Mouse (Mus musculus) c-Kit-negative CD71-positive TER-119-positive erythroid progenitor cells, embryonic 14.5 days (primary cell): ENCODE measurements around the gene Prdx3.

Experiments used
- DNase-seq: peaks from one replicate; pipeline ENCODE4 v3.0.0-alpha.2; 2013; ENCODE audit warnings: low read depth, low spot score

Prdx3 gene

DNA sequence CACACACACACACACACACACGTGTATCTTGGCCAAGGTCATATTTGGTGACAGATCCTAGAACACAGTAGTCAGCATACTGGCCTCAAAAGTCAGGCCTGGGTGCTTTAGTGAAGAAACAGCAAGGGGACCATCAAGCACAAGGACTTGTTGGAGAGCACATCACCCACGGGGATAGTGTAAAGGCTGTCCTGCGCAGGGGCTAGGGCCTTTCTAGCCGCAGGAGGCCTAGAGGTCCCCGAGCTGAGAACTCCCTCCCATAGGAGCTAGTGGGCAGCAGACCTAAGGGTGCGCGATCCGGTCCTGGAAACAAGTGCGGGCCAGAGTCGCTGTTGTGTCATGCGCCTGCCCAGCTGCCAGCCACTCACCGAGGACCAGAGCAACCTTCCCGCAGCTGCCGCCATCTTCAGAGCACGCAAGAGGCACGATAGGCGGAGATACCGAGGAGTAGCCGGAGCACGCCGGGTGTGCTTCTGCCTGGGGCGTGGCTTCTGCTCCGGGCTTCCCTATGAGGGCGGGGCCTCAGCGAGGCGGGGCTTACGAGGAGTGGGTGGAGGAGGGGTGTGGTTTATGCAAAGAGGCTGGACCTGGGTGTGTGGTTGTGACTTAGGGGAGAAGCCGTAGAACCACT, at the start of gene Prdx3:
TSS of gene Prdx3 (minus strand) at position 493 of the 631 bp plus-strand sequence.
- DNase-seq, result peak; percentile 97

DNA sequence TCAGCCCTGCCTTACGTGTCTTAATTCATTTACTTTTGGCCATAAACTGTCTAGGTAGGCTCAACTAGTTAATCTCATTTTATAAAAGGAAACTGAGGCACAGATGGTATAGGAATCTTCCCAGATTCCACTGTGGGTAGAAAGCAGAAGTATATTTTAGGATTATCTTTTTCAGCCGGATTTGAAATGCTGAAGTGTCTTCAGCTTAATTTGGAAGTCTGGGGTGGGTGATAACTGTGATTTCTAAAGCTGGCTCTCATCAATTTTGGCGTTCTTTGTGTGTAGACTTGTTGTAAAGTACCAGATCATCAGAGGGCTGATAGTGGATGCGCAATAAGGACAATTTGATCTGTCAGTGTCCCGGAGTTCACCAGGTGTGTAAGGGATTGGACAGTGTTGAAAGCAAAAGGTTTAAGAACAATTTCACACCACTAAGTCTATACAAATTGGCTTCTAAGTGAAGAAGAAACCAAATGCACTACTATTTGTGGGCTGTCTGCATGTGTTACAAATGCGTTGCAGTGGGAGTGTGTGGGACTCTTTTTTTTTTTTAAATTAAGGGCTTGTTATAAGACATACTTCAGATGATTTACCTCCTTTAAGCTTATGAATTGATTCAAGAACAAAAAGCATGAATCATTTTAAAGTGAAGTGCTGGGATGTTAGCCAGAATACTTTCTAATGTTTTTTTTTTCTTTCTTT, 42.7 kb upstream of the Prdx3 start:
- DNase-seq, result no peak

DNA sequence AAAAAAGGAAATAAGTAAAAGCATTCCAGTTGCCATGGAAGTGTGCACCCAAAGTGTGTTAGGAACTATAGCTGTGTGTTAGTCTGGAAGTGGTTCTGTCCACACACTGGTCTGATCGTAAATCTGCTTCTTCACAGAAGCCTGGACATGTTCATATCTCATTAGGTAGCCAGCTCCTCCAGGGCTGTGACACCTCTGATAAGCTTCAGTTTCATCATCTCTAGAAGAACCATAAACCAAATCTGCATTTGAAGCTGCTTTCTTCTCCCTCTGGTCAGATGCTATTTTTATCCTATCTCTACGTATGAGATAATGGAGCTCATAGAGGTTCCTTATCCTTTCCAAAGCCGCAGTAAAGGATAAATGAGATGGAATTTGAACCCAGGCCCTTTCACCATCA, 41.5 kb upstream of the Prdx3 start:
- no peak for DNase-seq

DNA sequence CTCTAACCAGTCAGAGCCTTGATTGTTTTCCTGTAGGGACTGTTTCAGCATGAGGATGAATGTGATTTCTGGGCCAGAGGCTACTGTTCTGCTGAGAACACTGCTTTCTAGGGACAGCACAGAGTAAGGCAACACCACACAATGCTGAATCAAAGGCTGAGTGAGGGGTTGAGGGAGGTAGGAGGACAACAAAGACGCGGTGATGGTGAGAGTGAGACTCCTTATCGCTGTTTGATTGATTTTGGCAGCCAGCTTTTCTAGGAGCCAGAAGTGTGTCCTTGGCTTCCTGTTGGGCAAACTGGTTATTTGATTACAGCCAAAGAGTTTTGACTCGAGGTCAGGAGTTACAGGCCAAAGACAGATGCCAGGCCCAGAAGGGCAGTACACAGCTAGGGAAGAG, 40.9 kb upstream of the Prdx3 start:
- DNase-seq, result no peak

DNA sequence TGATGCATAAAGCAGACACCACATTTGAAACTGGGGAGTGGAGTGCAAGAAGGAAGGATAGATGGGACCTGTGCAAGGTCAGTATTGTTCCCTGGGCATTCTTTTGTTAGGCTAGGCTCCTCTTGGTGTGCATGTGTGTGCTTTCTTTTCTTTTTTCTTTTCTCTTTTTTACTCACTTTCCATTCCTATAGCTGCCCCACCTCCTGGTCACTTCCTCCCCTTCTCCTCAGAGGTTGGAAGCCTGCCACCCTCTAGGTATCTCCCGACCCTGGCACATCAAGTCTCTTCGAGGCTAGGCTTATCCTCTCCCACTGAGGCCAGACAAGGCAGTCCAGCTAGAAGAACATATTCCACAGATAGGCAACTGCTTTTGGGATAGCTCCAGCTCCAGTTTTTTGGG, 37.3 kb upstream of the Prdx3 start:
- no peak for DNase-seq

DNA sequence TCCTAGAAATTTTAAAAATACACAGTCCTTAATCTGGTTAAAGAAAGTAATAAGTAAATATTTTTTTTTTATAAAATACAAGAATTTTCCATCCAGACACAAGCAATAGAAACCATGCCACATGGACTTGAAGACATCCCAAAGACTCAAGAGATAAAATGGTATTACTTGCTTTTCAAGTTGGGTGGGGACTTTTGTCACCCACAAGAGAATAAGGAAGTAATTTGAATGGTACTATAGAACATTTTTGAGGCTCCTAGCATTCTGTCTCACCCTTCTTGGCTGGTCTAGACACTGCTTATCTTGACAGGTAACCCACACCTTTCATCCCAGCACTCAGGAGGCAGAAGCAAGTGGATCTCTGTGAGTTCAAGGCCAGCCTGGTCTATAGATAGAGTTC, 35.9 kb upstream of the Prdx3 start:
- no peak for DNase-seq

DNA sequence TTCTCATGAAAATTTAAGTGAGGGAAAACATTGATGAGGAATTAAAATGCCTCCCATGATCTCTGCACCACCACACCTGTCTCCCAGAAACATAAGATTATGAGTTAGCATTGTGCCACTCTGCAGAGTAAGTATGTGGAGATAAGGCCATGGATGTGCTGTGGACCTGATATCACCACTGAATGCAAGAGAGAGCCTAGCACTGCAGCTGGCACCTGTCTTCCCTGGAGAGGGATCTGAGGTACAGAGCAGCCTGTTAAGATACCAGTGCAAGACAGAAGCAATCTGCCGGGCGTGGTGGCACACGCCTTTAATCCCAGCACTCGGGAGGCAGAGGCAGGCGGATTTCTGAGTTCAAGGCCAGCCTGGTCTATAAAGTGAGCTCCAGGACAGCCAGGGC, 31.1 kb upstream of the Prdx3 start:
- DNase-seq, result no peak

DNA sequence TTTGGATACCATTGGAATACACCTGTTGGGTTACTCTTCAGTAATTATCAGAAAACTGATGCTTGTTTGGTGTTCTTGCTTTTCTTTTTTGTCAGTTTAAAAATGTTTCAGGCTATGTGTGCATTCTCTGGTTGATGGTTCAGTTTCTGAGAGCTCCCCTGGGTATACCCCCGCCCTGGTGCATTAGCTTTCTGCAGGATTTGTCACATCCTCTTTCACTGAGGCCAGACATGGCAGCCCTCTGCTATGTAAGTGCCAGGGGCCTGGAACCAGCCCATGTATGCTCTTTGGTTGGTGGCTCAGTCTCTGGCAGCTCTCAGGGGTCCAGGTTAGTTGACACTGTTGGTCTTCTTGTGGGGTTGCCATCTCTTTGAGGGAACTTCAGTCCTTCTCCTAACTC, 29.6 kb upstream of the Prdx3 start:
- no peak for DNase-seq

DNA sequence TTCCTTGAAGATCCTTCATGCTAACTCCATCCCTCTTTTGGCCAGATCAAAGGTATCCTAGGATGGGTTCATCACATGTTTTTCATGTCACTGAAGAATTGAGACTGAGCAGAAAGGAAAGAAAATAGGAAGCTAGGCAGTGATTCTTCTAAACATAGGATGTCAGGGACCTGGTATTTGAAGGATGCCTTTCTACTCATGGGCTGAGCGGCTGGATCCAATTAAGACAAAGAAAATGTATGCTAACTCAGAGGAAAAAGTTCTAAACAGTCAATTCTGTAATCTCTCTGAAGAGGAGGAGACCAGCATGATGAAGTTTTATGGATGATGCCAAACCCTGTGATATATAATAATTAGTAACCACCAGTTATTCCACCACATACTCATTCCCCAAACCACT, 28.8 kb upstream of the Prdx3 start:
- no peak for DNase-seq

DNA sequence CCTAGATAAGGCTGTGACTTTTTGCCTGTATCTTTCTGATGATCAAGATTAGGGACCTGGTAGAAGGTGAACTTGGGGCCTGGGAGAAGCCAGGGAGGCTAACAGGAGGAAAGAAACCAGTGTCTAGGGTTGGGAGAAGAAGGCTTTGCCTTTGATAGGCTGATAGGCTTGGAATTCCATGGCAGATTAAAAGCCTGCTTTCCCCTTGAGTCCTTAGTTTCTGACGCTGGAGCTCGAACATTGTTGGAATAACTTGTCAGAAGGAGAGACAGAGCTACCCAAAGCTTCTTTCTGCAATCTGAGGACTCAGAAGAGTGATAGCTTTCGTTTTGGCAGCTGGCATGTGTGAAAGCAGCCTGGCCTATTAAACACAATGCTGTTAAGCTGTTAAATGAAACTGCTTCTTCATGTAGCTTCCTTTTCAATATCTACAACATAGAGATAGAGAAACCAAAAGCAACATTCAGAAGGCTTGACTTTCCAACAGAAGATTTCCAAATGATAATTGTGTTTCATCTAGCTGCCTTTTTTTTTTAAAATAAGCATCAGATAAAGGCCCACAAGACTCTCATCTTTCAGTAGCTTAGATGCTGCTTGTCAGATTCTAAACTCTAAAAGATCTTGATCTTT, 21.0 kb upstream of the Prdx3 start:
- DNase-seq, result no peak

DNA sequence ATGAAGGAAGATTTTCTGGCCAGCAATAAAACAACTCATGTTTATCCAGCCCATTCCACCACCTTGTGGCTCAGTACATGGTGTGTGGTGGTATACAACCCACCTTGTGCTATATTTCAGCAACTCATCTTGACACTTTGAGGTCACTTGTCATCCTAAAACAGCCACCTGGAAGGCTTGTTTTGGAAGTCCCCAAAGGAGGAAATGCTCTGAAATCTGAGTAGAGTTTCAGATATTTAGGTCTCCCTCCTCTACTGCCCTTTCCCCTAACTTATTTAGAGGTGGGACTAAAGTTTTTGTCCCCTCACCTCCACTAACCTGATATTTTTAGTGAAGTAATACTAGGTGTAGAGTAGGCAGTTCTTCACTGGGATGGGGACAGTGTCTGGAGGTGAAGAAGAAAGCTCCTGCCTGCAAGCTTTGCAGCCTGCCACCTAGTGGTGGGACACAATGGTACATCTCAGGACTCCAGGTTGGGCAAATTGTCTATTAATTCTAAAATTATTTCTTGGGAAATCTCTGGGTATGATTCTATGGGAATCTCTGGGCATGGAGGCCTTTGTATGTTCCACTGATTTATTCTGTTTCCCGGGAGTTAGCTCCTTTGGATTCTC, 17.7 kb upstream of the Prdx3 start:
- DNase-seq, result peak; percentile 66

DNA sequence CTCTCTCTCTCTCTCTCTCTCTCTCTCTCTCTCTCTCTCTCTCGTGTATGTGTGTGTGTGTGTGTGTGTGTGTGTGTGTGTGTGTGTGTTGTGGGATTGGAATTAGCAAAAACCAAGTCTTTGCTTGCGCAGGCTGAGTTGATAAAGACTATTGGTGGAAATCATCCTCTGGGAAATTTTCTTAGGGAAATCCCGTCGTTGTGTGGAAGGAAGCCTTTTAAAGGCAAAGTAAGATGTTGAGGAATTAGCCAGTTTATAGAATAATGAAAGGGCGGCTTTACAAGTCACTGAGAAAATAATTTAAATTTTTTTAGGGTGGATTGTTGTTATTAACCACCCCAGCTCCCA, 16.7 kb upstream of the Prdx3 start:
- DNase-seq, result no peak

DNA sequence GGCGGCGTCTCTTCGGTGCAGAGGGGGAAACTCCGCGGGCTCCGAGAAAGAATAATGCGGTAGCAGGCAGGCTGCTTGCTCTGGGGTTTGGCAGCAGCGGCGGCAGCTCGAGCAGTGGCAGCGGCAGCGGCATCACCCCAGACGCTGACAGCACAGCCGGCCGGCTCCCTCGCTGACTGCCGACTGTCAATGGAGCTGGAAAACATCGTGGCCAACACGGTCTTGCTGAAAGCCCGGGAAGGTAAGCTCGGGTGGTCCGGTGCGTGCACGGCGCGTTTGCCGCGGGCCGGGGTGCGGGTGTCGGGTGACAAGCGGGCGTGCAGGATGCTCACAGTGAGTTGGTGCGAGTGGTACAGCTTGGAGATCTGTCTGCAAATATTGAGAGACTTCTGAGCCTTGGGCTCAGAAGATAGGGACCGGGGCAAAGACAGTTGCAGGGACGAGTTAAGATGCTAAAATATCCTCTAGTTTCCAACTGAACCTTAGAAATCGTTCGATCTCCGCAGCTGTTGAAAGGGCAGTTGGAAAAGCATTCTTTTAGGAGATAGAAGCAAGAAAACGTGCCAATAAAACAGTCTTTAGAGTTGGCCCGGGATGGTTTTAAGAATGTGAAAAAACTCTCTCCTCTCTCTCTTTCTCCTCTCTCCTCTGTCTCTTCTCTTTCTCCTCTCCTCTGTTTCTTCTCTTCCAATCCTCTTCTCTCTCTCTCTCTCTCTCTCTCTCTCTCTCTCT, 16.2 kb upstream of the Prdx3 start:
- DNase-seq, result no peak

DNA sequence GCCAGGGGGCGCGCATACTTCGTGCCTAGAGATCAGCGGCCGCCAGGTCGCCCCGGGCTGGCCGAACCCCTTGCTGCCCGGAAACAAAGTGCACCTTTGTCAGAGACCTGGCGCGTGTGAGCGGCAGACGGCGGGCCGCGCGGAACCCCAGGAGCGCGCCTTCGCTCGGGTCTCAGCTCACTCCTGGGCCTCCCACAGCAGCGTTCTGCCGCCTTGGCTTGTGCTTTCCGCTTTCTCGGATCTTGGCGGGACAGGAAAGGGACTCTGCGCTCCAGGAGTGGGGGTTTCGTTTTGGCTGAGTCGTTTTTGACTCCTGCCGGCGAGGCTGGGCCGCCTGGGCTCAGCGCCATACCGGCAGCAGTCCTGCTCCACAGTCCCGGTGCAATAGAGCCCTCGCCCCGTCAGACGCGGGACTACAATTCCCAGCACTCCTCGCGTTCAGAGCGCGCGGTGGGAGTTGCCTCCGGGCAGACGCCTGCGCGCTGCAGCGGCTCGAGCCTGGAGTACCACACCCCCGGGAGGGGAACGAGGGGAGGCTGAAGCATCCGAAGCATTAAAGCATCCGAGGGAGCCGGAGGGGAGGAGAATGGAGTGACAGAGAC, 15.5 kb upstream of the Prdx3 start, which contains the start of gene Grk5:
TSS of gene Grk5 (plus strand) at position 36 of the 602 bp plus-strand sequence.
- DNase-seq, result peak; percentile 89

DNA sequence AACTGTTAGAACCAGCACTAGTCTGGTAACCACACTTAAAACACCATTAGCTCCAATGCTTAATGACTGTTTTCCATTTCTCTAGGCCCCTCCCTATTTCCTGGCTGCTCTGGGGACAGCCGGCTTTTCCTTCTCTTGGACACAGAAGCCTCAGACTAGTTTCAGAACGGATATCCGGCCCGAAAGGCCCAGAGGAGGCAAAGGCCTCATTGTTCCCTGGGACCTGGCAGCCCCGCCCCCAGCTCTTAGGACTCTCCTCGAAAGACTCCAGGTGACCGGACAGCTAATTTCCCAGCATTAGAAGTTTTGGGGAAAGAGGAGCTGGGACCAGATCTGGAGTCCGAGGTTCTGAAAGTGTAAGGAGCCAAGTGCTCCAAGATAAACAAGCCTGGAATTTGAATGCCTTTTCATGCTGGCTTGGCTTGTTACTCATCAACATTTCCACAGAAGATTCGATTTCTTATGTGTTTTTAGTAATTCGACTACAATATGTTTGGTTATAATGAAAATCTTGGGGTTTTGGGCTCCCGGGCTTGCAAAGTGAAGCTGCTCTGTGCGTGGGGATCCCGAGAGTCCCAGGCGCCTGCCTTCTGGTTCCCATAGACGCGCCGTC, 14.9 kb upstream of the Prdx3 start:
- DNase-seq, result peak; percentile 35

DNA sequence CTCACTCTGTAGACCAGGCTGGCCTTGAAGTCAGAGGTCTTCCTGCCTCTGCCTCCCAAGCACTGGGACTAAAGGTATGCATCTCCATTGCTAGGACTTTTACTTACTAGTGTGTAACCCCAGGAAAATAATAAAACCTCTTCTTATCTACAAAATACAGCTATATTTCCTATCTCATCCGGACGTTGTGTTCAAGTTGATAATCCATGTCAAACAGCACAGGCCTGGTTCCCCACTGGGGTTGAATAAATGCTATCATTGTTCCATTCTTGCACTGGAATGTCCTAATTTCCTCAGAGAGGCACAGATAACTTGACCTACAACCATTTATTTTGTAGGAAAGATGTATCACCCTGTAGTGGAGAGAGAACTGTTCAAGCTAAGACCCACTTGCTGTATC, 13.3 kb upstream of the Prdx3 start:
- DNase-seq, result no peak

DNA sequence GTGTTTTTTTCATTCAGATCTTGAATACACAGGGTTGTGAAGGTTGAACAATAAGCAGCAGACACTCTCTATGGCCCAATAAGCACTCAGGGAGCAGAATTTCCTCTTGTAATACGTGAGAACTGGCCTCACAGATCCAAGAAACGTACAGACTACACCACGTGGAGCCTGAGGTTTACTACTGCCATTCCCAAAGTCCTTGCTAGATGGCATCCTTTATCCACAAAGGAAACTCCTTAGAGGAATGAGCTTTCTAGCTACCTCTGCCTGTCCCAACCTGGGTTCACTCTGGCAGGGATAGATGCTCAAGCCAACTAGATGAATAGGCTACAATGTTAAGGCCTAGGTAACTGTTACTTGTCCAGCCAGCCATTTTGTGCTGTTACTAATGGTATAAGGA, 8.8 kb upstream of the Prdx3 start:
- DNase-seq, result no peak

DNA sequence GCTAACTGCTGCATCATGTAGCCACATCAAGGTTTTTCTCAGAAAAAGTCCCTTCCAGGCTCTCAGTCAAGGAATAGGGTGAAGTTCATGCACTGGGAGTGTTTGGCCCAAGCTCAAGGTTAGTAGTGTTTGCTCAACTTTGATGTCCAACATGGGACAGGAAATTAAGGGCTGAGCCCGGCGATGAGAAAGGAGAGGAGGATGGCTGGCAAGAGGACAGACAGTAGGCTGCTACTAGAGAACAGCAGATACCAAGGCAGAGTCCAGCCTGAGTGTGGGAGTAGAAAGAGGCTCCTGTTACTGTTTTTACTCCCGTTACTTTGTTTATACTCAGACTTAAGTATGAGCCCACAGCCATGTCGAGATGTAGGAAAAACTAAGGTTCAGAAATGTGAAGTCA, 855 bp downstream of the Prdx3 start:
- DNase-seq, result no peak

DNA sequence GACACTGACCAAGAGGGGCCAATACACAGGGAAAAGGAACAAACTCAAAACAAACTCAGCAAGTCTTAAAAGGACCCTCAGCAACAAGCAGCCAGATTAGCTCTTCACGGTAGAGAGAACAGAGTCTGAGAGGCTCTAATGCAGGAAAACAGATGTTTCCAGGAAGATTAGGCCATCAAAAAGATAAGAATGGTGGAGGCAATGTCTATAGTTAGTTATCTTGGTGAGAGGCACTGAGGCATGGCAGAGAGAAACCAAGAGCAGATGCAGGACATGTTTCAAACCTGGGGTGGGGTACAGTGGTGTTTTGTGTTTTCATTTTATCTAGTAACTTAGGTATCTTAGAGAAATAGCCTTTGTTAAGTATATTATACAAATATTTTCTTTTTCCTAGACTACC, 2.1 kb downstream of the Prdx3 start:
- DNase-seq, result peak; percentile 63

DNA sequence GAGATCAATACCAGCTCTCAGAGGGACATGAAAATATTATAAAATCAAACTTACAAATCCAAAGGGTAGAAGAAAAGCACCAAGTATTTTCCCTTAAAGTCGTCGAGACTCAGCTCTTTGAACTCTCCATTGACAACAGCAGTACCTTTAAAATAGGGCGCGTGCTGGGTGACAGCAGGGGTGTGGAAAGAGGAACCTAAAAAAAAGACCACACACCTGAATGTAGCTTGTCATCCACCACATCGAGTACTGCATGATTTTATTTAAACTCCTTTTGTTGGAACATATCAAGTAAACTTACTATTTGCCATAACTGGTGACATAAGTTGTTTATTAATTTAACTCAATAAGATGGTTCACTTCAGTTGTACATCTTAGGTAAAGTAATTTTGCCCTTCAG, 3.0 kb downstream of the Prdx3 start:
- DNase-seq, result no peak

DNA sequence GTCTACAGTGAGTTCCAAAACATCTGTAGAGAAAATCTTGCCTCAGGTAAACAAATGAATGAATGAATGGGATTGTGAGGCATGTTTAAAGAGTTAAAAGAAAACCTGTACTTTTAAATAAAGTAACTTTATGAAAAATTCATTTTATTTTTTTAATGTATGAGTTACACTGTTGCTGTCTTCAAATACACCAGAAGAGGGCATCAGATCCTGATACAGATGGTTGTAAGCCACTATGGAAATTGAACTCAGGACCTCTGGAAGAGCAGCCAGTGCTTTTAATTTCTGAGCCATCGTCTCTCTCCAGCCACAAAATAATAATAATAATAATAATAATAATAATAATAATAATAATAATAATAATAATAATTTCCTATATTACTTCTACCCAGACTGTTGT, 3.9 kb downstream of the Prdx3 start:
- DNase-seq, result no peak
